Mouse (Mus musculus) thymus, postnatal 10 days (tissue): ENCODE measurements around the gene Pgap2.
A peak's percentile ranks its signal among the peaks of the same experiment; 100 is the strongest.
"Not testable (repeated sequence)": the region's sequence is repeated elsewhere in the genome, so short reads cannot be mapped to it uniquely, and the experiment has no call there.

ENCODE experiments used
- DNase-seq, 2 experiments: peaks; one replicate each; pipeline ENCODE4 v3.0.0; 2021; ENCODE audit warnings: low spot score in 2 of 2

Gene Pgap2

DNA sequence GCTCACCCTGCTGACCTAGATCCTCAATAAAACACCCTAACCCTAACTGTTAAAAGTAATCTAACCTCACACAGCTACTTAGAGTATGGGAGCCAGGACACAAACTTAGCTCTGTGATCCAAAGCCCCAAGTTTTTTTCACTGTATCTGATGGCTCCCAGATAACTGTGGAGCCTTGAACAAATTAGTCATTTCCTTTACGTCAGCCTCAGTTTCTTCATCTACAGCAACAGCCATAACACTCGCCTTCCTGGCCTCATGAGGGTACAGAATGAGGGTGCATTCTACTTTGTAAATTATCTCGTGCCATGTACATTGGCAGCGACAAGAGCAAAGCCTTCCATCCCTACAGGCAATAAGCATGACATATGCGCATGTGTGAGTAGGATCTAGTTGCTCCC is 32.4 kb downstream of the Pgap2 start:
- no peak for DNase-seq

DNA sequence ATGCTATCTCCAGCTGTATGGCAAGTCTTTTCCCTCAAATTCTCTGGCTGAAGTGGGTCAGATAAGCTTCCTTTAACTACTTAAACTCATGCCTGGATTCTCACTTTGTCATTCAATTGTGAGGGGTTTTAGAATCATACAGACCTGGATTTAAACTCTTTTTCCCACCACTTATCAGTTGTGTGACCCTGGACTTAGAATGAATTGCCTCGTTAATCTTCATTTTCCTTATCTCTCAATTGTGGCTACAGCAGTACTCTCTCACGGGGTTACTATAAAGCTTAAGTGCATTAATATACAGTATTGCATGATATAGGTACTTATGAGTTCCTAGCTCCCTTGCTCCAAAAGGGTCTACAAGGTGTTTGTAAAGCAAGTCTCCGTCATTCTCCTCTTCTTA is 32.9 kb downstream of the Pgap2 start:
- DNase-seq: no peak

GRCm38 (mm10) chr7:102243870-102244269 is 33.9 kb downstream of the Pgap2 start:
- no peak for DNase-seq

DNA sequence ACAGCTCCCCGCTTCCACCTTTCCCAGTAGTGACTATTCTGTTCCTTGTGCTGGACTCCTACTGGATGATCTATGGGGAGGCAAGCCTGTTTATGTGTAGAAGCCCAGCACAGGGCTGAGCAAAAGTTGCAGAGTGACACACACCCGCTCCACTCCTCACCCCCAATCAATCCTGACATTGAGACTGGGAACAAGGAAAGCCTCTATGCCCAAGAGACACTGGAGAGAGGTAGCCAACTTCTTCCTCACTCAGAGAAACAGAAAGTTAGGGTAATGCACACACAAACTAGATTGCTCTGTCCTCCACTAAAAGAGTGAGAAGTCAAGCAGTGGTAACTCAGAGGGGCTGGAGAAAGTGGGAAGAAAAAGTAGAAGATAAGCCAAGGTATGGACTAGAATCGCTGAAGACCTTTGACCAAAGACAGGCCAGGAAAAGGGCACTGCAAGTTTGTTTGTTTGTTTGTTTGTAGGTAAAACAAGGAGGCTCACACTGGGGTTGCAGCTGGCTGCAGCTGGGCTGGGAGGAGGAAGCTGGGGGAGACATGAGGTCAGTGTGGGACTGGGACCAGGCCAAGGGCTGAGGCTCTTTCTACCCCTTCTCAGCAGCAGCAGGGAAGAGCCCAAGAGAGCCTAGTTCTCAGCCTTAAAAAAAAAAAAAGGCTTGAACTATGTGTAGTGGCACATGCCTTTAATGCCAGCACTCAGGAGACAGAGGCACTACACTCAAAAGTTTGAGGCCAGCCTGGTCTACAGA is 35.0 kb downstream of the Pgap2 start:
- no peak for DNase-seq

GRCm38 (mm10) chr7:102245775-102246174 is 35.8 kb downstream of the Pgap2 start:
- DNase-seq: peak in 1 of 2 experiments; percentile 36

DNA sequence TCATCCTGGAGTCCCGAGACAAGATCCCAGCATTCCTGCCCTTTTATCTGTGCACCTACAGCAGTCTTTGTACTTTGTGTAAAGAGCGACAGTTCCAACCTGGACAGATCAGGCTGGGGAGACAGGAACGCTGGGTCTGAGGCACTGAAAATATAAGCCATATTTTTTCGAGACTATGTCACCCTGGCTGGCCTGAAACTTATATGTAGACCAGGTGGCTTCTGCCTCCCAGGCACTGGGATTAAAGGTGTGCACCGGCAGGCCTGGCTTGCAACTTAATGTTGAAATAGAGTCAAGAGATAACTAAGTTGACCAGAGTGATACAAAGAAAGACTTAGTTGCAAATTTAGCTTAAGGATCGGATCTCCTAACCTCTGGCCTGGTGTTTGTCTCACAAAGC is 36.3 kb downstream of the Pgap2 start:
- DNase-seq: no peak

GRCm38 (mm10) chr7:102246956-102247797 is 37.2 kb downstream of the Pgap2 start:
- DNase-seq: no peak

DNA sequence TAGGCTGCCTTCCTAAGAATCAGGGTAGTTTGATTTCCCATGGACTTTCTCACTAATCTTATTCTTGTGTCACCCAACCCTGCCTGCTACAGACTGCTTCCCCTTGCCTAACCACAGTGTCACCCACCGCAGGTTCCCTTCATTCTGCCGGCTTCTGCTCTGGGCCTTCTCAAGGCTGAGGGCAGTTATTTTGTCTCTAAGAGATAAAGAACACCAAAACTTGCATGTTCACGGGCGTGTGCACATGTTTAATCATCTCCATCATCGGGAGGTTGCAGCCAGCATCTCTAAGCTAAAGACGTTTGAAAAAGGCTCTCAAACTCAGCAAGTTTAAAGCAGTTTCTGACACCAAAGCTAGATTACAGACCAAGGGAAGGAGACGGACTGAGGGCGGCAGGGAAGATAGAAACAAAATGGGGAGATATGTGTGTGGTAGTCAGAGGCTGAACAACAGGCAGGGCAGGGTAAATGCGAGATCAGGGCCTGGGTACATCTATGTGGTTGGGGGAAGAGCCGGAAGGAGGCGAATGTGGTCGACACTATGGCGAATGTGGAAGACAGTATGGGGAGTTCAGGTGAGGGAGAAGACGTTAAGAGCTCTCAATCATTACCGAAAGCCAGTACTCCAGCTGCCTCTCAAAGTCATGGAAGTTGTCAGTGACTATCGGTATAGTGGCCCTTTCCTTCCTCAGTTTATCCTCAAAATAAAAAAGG is 38.8 kb downstream of the Pgap2 start:
- peak; percentile 40 for DNase-seq

GRCm38 (mm10) chr7:102249531-102249895 is 39.5 kb downstream of the Pgap2 start:
- DNase-seq: peak; percentile 73 to 75

- DNase-seq: peak; percentile 76 to 77
These were observed 40.1 kb downstream of the Pgap2 start for GRCm38 (mm10) chr7:102249896-102250630.

DNA sequence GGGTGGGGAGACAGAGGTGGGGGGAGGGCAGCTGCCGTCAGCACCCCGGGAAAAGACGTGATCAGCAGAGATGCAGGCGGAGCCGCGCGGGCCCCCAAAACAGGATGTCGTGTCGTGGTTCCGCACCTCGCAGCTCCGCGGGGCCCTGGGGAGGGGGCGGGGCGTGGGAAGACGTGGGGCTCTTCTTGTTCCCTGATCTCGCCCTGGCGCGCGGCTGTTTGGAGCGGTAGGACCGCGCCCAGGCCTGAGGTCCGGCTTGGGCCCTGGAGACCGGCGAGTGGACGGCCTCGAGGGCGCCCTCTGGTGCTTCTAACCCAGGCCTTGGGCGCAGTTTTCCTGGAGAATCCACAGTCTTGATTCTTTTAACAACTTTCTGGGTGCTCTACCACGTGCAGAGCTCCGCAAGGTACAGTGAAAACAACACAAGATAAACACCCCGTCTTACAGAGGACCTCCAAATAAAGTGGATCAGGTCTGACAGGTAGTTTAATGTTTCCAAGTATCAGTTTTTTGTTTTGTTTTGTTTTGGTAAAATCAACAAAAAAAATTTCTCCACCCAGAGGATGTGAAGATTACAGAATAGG is 40.7 kb downstream of the Pgap2 start:
- peak; percentile 93 for DNase-seq

DNA sequence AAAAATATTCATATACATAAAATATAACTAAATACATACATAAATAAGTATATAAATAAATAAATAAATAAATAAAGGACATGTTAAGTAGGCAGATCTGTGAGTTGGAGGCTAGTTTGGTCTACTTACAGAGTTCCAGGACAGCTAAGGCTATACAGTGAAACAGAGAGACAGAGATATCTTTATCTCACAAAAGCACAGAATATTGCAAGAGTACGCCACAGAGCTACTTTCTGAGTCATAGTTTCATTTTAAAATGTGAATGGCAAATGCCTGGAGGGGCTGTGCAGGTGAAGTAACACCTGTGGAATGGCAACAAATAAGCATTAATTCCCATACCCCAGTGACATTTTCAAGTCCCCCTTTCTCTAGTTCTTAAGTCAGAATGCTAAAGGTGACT is 43.6 kb downstream of the Pgap2 start:
- DNase-seq: no peak

- DNase-seq: no peak
These were observed 45.9 kb downstream of the Pgap2 start, which contains the start of gene Rhog for GRCm38 (mm10) chr7:102255954-102256353. TSS of gene Rhog (minus strand) at chr7:102256054.

DNA sequence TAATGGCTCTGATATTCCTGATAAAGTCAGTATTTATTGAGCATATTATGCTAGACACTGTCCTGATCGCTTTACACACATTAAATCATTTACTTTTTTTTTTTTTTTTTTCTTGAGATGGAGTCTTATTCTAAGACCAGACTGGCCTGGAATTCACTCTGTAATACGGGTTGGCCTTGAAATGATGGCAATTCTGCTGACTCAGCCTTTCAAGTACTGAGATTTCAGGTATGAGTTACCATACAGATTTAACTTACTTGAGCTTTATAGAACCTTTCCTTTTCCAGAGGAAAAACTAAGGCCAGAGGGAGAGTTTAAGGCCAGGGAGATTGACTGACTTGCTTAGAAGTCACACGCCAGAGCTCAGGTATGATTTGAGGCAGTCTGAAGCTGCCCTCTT is 46.6 kb downstream of the Pgap2 start:
- no peak for DNase-seq

DNA sequence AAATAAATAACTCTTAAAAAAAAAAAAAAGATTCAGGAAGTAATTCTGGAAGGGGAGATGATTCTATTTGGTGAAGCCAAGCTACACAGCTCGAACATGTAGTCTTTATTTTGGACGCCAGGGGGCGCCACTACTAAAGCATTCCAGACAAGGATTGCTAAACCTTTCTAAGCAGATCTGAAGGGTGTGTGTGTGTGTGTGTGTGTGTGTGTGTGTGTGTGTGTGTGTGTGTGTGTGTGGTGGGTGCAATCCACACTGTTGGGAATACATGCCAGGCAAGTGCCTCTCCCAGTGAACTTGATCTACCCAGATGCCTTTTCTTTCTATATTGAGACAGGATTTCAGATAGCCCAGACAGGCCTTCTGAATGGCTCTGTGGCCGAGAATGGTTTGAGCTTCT is 48.2 kb downstream of the Pgap2 start:
- DNase-seq: peak; percentile 68 to 89

GRCm38 (mm10) chr7:102258753-102259152 is 48.7 kb downstream of the Pgap2 start:
- no peak for DNase-seq

DNA sequence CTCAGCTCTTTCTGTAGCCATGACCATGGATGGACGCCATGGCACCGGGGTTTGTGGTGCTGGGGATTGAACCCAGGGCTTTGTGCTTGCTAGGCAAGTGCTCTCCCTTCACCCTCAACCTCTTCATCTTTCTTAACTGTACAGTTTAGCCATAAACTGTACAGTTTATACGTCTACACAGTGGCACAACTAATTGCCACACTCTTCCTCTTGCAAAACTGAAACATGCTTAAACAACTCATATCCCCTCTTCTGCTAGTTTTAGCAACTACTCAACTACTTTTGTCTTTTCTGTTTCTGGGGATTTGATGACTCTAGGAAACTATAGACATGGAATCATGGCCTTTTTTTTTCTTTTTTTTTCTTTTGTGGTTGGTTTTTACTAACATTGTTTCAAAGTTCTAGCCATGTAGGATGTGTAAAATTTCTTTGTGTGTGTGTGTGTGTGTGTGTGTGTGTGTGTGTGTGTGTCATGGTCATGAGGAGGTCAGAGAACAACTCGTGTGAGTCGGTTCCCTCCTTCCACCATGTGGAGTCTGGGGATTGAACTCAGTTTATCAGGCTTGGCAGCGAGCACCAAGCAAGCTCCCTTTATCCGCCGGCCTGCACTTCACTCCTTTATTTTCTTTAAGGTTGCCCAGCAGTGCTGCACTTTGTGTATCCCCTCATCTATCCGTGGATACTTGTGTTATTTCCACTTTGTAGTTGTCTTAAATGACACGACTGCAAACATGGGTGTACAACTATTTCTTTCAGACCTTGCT is 49.9 kb downstream of the Pgap2 start:
- DNase-seq: no peak

DNA sequence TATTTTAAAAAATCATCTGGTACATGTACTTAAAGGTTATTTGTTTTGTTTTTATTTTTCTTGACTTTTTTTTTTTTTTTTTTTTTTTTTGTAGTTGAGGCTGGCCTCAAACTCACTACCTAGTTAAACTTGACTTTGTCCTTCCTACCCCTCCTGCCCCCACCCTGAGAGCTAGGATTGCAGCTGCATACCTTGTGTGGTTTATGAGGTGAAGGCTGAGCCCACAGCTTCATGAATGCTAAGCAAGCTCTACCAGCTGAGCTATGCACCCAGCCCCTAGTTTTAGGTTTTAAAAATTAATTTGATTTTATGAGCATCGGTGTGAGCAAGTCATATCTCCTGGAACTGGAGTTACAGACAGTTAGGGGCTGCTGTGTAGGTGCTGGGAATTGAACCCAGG is 50.5 kb downstream of the Pgap2 start:
- DNase-seq: peak in 1 of 2 experiments; percentile 37

- no peak for DNase-seq
These were observed 53.0 kb downstream of the Pgap2 start for GRCm38 (mm10) chr7:102263020-102263419.

- DNase-seq: not testable (repeated sequence)
These were observed 56.0 kb downstream of the Pgap2 start for GRCm38 (mm10) chr7:102266021-102266400.
